Mouse (Mus musculus) neural tube, embryonic 11.5 days (tissue): Measurements from ENCODE around the gene Hba-a1. TPM values are rescaled to one million over a fixed set of nuclear protein-coding genes. Genes with fewer than 3 reads are reported as not detected.
"Not testable (repeated sequence)": the region's sequence is repeated elsewhere in the genome, so short reads cannot be mapped to it uniquely, and the experiment has no call there.

Experiments
- ATAC-seq: fragments of 200-750 bp; cut with Nextera tagmentation; 2 replicates; pipeline ENCODE4 v1.8.0; 2017; ENCODE audit warnings: moderate number of reproducible peaks, mild to moderate bottlenecking, moderate TSS enrichment, moderate library complexity; ENCODE audit not compliant: insufficient read depth, low FRiP score, low TSS enrichment
- DNase-seq: peaks from one replicate; pipeline ENCODE4 v3.0.0-alpha.2; 2015; ENCODE audit warnings: low spot score
- H3K27ac ChIP-seq: fragments of 300-500 bp; sonication (generic); 2 replicates; pipeline ENCODE4 v1.5.1; 2014; ENCODE audit warnings: low read depth, mild to moderate bottlenecking, low read length
- H3K27me3 ChIP-seq: fragments of 300-500 bp; sonication (generic); 2 replicates; pipeline ENCODE4 v1.6.1; 2014; ENCODE audit warnings: mild to moderate bottlenecking, low read length, mixed read lengths; ENCODE audit not compliant: control insufficient read depth, insufficient read depth
- H3K36me3 ChIP-seq: fragments of 300-500 bp; sonication (generic); 2 replicates; pipeline ENCODE4 v1.6.1; 2014; ENCODE audit warnings: mild to moderate bottlenecking, low read length, moderate library complexity, mixed read lengths; ENCODE audit not compliant: control insufficient read depth, insufficient read depth
- H3K4me1 ChIP-seq: fragments of 300-500 bp; sonication (generic); 2 replicates; pipeline ENCODE4 v1.6.1; 2014; ENCODE audit warnings: low read length, mixed read lengths; ENCODE audit not compliant: control insufficient read depth, insufficient read depth
- H3K4me2 ChIP-seq: fragments of 300-500 bp; sonication (generic); 2 replicates; pipeline ENCODE4 v1.6.1; 2014; ENCODE audit warnings: low read depth, mild to moderate bottlenecking, moderate library complexity
- H3K4me3 ChIP-seq: fragments of 300-500 bp; sonication (generic); 2 replicates; pipeline ENCODE4 v1.5.1; 2014; ENCODE audit warnings: low read depth, low read length
- H3K9ac ChIP-seq: fragments of 300-500 bp; sonication (generic); 2 replicates; pipeline ENCODE4 v1.6.1; 2014; ENCODE audit warnings: mild to moderate bottlenecking, low read length
- H3K9me3 ChIP-seq: fragments of 300-500 bp; sonication (generic); 2 replicates; pipeline ENCODE4 v1.6.1; 2016; ENCODE audit warnings: low read length; ENCODE audit not compliant: control insufficient read depth
- WGBS: fragments of 180-500 bp; shearing (Covaris S2); extraction: QIAGEN DNeasy Blood & Tissue Kit; methylation state at CpG from one replicate; pipeline ENCODE4 v1.1.7; 2014; 5-methylcytosine and 5-hydroxymethylcytosine counted together
- polyA plus RNA-seq: library from polyadenylated mRNA; unstranded; fragments of >200 nt; fragmentation: Nextera tagmentation; extraction: Ambion mirVana; gene quantifications from 2 replicates; pipeline ENCODE4 v1.2.1, GENCODE M21; 2014

The Hba-a1 gene
- 2,190 and 2,258 TPM in 2 replicates for polyA plus RNA-seq

DNA sequence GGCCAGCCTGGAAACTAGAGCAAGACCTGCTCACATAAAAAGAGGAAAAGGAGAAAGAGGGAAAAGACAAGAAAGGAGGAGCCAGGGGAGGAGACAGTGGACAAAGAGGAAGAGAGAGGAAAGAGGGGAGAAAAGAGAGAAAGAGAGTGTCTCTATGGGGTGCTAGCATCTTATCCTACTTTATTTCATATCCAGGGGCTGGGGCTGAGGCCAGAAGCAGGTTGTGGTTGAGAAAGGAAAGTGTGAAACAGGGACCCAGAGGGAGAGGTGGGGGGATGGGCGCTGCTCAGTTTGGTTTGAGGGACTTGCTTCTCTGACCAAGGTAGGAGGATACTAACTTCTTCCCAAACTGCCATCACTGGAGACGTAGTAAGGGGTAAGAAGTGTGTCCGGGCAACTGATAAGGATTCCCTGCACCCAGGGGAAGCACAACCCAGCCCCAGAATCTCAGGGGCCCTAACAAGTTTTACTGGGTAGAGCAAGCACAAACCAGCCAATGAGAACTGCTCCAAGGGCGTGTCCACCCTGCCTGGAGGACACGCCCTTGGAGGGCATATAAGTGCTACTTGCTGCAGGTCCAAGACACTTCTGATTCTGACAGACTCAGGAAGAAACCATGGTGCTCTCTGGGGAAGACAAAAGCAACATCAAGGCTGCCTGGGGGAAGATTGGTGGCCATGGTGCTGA is at the start of gene Hba-a1:
Hba-a1 (plus strand) TSS at position 421 of the 687 bp plus-strand sequence.
- not testable (repeated sequence) for H3K27ac ChIP-seq, H3K27me3 ChIP-seq, H3K4me3 ChIP-seq, DNase-seq, ATAC-seq, H3K4me1 ChIP-seq, H3K36me3 ChIP-seq, H3K9ac ChIP-seq, H3K9me3 ChIP-seq, H3K4me2 ChIP-seq
- 50% methylated on average over 1 of the region's 5 CpGs for WGBS

DNA sequence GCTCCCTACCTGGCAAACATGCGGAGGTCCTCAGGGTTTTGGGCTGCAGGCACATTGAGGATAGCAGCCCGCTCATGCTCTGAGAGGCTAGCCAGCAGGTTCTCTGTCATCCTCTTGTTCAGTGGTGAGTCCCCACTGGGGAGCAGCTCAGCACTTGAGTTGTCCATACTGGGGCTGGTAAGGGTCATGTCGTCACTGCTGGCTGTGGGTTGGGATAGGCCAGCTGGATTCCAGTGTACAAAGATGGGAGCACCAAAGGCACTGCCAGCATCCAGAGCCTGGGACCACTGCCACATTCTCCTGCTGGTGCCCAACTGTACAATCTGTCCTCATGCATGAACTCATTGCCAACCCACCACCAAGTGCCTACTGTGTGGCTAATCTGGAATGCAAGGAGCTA is 49.4 kb upstream of the Hba-a1 start:
- 92% methylated on average over 3 of the region's 3 CpGs for WGBS
- Histone ChIP-seq H3K27ac (no peak overlapping the region), H3K9ac (no peak overlapping the region), H3K36me3 (peaks cover 6% of the 10 kb centered on the region), H3K27me3 (no peaks in the 10 kb centered on the region), H3K9me3 (no peaks in the 10 kb centered on the region), H3K4me2 (no peak overlapping the region), H3K4me1 (no peaks in the 10 kb centered on the region), H3K4me3 (no peak overlapping the region)
- no peak for DNase-seq
- ATAC-seq: no peak

DNA sequence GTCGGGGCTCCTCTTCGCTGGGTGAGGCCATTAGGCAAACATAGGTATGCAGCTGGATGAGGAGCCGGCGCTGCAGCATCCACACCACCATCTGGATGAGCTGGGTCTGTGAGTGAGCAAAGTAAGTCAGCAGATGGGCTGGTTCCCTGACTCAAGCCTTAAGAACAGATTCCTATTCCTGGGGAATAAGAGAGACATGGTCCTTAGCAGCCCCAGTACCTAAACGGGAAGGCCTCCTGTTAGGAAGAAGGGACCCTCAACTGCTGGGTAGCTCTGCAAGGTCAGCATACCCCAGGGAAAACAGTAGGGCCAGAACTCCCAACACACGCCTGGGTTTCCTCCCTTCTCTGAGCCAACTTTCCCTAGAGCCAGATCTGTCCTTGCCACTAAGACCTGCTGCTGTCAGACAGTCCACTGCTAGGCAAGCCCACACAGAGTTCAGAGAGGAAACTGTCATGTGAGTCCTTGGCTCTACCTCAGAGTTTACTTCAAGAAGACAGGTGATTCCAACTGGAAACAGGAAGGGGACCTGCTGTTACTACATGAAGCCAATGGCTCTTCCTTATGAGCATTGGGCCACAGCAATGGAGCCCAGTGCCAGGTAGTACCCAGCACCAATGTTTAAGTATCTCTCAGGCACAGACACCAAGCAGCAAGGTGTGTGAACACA is 48.4 kb upstream of the Hba-a1 start:
- Histone ChIP-seq H3K9me3 (no peaks in the 10 kb centered on the region), H3K4me2 (no peak overlapping the region), H3K4me1 (no peaks in the 10 kb centered on the region), H3K4me3 (no peak overlapping the region), H3K9ac (no peak overlapping the region), H3K27me3 (no peaks in the 10 kb centered on the region), H3K36me3 (peaks cover 6% of the 10 kb centered on the region), H3K27ac (no peak overlapping the region)
- WGBS: 95% methylated on average over 6 of the region's 6 CpGs
- ATAC-seq: no peak
- DNase-seq: no peak

DNA sequence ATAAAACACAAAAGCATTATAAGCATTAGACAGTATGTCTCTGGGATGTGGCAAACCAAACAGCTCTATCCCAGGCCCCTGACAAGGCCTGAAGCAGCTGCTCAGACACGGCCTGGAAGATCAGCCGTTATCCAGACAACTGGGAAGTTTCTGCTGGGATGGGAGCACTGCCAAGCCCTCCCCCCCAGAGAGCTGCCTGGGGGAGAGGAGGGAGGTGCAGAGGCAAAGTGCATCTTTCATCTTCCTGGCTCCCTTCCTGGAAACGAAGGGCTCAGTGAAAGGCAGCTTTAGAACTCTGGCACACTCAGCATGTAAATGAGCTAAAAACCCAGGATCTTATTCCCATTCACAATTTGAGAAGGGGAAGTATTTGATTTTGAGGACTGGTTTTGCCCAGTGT is 47.7 kb upstream of the Hba-a1 start:
- Histone ChIP-seq H3K36me3 (peaks cover 4% of the 10 kb centered on the region), H3K9me3 (no peaks in the 10 kb centered on the region), H3K4me3 (no peak overlapping the region), H3K4me2 (no peak overlapping the region), H3K27ac (no peak overlapping the region), H3K27me3 (no peaks in the 10 kb centered on the region), H3K9ac (no peak overlapping the region), H3K4me1 (no peaks in the 10 kb centered on the region)
- 74% methylated on average over 3 of the region's 3 CpGs for WGBS
- no peak for DNase-seq
- no peak for ATAC-seq

GRCm38 (mm10) chr11:32236132-32236531 is 47.2 kb upstream of the Hba-a1 start:
- H3K36me3 ChIP-seq: peaks cover 4% of the 10 kb centered on the region
- no peak overlapping the region for H3K9ac ChIP-seq
- no peak overlapping the region for H3K4me2 ChIP-seq
- ATAC-seq (no peak), DNase-seq (no peak)
- no peaks in the 10 kb centered on the region for H3K4me1 ChIP-seq
- no peak overlapping the region for H3K27ac ChIP-seq
- no peaks in the 10 kb centered on the region for H3K9me3 ChIP-seq
- 86% methylated on average over 2 of the region's 2 CpGs for WGBS
- H3K4me3 ChIP-seq: no peak overlapping the region
- no peaks in the 10 kb centered on the region for H3K27me3 ChIP-seq

DNA sequence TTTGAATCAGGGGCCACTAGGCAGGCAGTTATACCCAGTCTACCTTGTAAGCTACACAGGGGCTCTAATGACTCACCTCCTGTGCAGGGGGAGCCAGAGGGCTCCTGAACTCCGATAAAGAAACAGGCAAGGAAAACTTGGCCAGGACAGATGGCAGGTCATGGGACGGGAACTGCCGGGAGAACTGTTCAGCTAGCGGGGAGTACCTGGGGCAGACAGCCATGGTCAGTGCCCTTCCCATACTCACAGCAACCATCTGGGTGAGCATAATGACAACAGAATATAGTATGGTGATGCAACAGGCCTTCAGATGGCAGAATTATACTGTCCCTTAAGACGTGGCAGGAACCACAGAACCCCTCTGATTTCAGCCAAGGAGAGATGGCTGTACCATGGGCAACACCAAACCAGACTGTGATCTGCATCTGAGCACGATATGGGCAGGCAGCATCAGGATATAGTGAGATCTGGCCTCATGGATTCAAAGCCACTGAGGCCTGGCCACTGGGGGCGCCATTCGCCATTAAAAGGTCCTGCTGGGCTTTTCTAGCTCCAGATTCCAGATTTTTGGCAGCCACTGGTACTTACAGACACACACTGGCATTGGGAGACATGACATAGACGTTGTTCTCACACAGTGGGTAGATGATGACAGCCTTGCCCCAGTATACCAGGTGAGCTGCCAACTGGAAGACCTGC is 46.5 kb upstream of the Hba-a1 start:
- no peak overlapping the region for H3K4me2 ChIP-seq
- ATAC-seq: no peak
- H3K9me3 ChIP-seq: no peaks in the 10 kb centered on the region
- H3K4me3 ChIP-seq: no peak overlapping the region
- H3K9ac ChIP-seq: no peak overlapping the region
- no peaks in the 10 kb centered on the region for H3K4me1 ChIP-seq
- no peaks in the 10 kb centered on the region for H3K27me3 ChIP-seq
- WGBS: 68% methylated on average over 9 of the region's 9 CpGs
- peak; percentile 63 for DNase-seq
- H3K36me3 ChIP-seq: peaks cover 2% of the 10 kb centered on the region
- no peak overlapping the region for H3K27ac ChIP-seq

GRCm38 (mm10) chr11:32237411-32237795 is 45.9 kb upstream of the Hba-a1 start:
- Histone ChIP-seq H3K9me3 (no peaks in the 10 kb centered on the region), H3K9ac (no peak overlapping the region), H3K4me3 (no peak overlapping the region), H3K4me2 (no peak overlapping the region), H3K27ac (no peak overlapping the region), H3K36me3 (no peaks in the 10 kb centered on the region), H3K27me3 (no peaks in the 10 kb centered on the region), H3K4me1 (no peaks in the 10 kb centered on the region)
- DNase-seq (no peak), ATAC-seq (no peak)
- 88% methylated on average over 3 of the region's 3 CpGs for WGBS

GRCm38 (mm10) chr11:32238093-32238860 is 45.0 kb upstream of the Hba-a1 start:
- Histone ChIP-seq H3K9ac (no peak overlapping the region), H3K27me3 (no peaks in the 10 kb centered on the region), H3K9me3 (no peaks in the 10 kb centered on the region), H3K4me3 (no peak overlapping the region), H3K4me2 (no peak overlapping the region), H3K4me1 (no peaks in the 10 kb centered on the region), H3K36me3 (no peaks in the 10 kb centered on the region), H3K27ac (no peak overlapping the region)
- WGBS: 69% methylated on average over 5 of the region's 5 CpGs
- DNase-seq (peak; percentile 71), ATAC-seq (0 out of 2 replicates have a peak, but pooled peaks have one; percentile 67)
